Mouse (Mus musculus) layer of hippocampus, adult 9-11 months (tissue): ENCODE measurements at regions not wholly inside any gene's neighbourhood (a gene's known extent, or its start where the extent isn't known, plus 50 kb on each side); places are given as distances from the start of the nearest gene placed in this dataset.

ENCODE experiments used
- DNase-seq: peaks from one replicate; pipeline ENCODE4 v3.0.0; 2022

- no peak for DNase-seq
These were observed 56.8 kb upstream of the Lhx8 start for GRCm38 (mm10) chr3:154387271-154387670.

GRCm38 (mm10) chr3:154385831-154386312, 55.4 kb upstream of the Lhx8 start:
- DNase-seq: no peak

- DNase-seq: no peak
These were observed 52.4 kb upstream of the Lhx8 start for GRCm38 (mm10) chr3:154382811-154383210.

- no peak for DNase-seq
These were observed 51.1 kb upstream of the Lhx8 start for GRCm38 (mm10) chr3:154381561-154381960.
